Mouse (Mus musculus): Measurements from ENCODE around the gene Olfr9.

DNA sequence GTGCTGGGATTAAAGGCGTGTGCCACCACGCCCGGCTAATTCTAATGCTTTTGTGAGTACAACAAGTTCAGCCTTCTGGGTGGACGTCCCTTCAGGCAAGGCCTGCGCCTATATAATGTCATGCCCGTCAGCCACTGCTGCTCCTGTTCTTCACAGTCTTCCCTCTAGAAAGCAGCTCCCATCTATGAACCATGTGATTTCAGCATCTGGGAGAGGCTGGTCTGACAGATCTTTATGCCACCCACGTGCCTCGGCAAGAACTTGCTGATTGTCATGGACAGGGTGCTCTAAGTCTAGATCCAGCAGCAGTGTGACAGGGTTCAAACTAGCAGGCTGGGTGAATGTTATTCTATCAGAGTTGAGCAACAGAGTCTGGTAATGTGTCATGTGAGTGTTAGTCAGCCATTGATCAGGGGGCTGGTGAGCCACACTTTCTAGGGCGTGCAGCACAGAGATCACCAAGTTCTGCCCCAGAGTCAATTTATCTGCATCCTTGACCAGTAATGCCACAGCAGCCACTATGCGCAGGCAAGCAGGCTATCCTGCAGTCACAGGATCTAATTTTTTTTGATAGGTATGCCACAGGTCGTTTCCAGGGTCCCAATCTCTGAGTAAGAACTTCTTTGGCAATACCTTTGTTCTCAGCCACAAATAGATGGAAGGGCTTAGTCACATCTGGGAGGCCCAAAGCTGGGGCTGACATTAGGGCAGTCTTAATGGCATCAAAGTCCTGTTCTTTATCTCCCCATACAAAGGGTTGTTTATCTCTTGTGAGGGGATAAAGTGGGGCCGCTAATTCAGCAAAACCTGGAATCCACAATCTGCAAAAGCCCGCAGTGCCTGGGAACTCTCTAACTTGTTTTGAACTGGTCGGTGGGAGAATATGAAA is 15.0 kb downstream of the Olfr9 start:
- TF ChIP-seq CTCF (IDR thresholded peaks at IDR 0.05; ENCODE audit: control insufficient read depth, insufficient read depth, low read length) (no peak), POLR2A (IDR thresholded peaks at IDR 0.05; ENCODE audit: borderline replicate concordance, control insufficient read depth, low read depth, low read length) (no peak)
